Mouse (Mus musculus) hindbrain, embryonic 13.5 days (tissue): ENCODE data around the gene Jph3. TPM values are rescaled to one million over a fixed set of nuclear protein-coding genes. Genes with fewer than 3 reads are reported as not detected.

Experiments
- ATAC-seq: fragments of 200-750 bp; cut with Nextera tagmentation; 2 replicates; pipeline ENCODE4 v1.8.0; 2017; ENCODE audit warnings: moderate TSS enrichment; ENCODE audit not compliant: low FRiP score
- H3K27ac ChIP-seq: fragments of 300-500 bp; sonication (generic); 2 replicates; pipeline ENCODE4 v1.5.1; 2015; ENCODE audit warnings: inconsistent platforms, mild to moderate bottlenecking, moderate library complexity
- H3K27me3 ChIP-seq: fragments of 300-500 bp; sonication (generic); 2 replicates; pipeline ENCODE4 v1.6.1; 2015; ENCODE audit warnings: mild to moderate bottlenecking, inconsistent platforms
- H3K36me3 ChIP-seq: fragments of 300-500 bp; sonication (generic); 2 replicates; pipeline ENCODE4 v1.6.1; 2015; ENCODE audit warnings: mild to moderate bottlenecking, inconsistent platforms
- H3K4me1 ChIP-seq: fragments of 300-500 bp; sonication (generic); replicated peaks from 2 replicates; pipeline ENCODE4 v1.6.1; 2015; ENCODE audit warnings: inconsistent platforms
- H3K4me2 ChIP-seq: fragments of 300-500 bp; sonication (generic); 2 replicates; pipeline ENCODE4 v1.6.1; 2015; ENCODE audit warnings: inconsistent platforms, mild to moderate bottlenecking, moderate library complexity
- H3K4me3 ChIP-seq: fragments of 300-500 bp; sonication (generic); 2 replicates; pipeline ENCODE4 v1.5.1; 2015; ENCODE audit warnings: mild to moderate bottlenecking, inconsistent platforms
- H3K9ac ChIP-seq: fragments of 300-500 bp; sonication (generic); 2 replicates; pipeline ENCODE4 v1.6.1; 2015; ENCODE audit warnings: mild to moderate bottlenecking, inconsistent platforms
- H3K9me3 ChIP-seq: fragments of 300-500 bp; sonication (generic); 2 replicates; pipeline ENCODE4 v1.6.1; 2016; ENCODE audit warnings: inconsistent platforms
- WGBS: fragments of 180-500 bp; shearing (Covaris S2); methylation state at CpG from one replicate; pipeline ENCODE4 v1.1.7; 2015; 5-methylcytosine and 5-hydroxymethylcytosine counted together
- polyA plus RNA-seq: library from polyadenylated mRNA; unstranded; fragments of >200 nt; fragmentation: Nextera tagmentation; extraction: Ambion mirVana; gene quantifications from 2 replicates; pipeline ENCODE4 v1.2.1, GENCODE M21; 2015

The Jph3 gene
- polyA plus RNA-seq, 1 experiment from 2014 or later = 87.0 TPM

DNA sequence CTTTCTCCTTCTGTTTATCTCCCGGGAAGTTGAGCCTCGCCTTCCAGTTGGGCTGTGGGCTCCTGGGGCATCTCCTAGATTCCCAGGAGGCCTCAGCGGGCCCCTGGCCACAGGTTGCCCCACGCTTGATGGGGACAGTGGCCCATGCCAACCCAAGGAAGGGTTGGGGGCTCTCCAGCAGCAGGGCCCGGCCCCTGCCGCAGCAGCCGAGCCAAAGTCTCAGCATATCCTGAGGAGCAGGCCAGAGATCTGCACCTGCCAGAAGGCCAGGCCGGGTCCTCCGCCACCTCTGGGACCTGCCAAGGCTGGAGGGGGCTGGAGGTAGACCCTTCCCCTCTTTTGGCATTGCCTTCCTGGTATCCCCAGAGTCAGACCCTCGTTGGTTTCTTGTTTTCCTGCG, 1.6 kb downstream of the Jph3 start:
- Histone ChIP-seq H3K27ac (peak overlapping the region; percentile 76), H3K4me2 (peak overlapping the region; percentile 67), H3K4me3 (peak overlapping the region; percentile 81), H3K27me3 (peaks cover 61% of the 10 kb centered on the region), H3K9ac (peak overlapping the region; percentile 90), H3K36me3 (peaks cover 6% of the 10 kb centered on the region; the same call in 1 of the 2 replicates), H3K4me1 (peaks cover 42% of the 10 kb centered on the region), H3K9me3 (no peaks in the 10 kb centered on the region)
- 4% methylated on average over 9 of the region's 11 CpGs for WGBS
- peak; percentile 43 for ATAC-seq

DNA sequence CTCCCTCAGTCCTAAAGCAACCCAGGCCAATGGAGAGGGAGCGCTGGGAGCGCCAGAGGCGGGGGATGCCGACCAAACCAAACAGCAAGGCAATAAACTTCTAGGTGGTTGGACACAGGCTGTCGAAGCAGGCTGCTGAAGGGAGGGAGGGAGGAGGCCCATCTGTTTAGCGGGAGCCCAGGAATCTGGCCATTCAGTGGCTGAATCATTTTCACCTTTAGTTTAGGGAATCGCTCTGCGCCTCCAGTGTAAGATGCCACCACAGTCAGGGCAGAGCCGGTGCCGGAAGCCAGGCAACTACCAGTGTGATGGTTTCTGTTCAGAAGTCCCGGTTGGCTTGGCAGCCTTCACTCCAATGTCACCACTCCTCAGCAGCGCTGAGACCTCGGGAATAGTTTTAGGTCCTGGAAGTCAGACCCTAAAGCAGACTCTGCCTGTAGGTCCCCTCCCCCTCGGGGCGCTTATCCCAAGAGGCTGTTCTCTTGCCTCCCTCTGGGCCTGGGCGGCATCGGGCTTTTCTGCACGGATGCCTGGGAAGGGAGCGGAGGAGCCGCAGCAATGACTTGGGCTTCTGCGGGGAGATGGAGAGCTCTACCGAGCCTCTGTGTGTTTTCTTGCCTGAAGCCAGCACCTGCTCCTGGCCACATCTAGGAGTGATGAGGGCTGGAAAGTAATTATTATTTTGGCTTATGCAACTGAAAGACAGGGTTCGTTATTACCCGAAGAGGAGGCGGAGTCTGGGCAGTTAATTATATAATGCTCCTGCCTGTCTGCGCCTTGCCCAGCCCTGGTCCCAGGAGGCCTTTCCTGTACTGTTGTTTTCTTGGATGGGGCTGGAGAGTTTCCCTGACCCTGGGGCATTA, 2.3 kb downstream of the Jph3 start:
- peak; percentile 23 for ATAC-seq
- H3K27me3 ChIP-seq = peaks cover 61% of the 10 kb centered on the region

DNA sequence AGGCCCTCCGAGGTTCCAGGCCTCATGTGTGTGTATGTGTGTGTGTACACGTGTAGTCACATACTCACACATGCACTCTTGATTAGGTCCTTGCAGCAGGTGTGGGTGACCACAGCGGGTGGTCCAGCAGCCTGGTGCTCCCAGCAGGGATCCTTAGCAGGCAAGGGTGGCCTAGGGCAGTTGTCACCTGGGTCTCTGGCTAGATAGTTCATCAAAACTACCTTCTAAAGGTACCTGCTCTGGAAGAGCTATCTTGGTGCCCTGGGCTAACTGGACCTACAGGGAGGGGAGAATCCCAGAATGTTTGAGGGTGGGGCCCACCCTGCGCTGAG, 2.9 kb downstream of the Jph3 start:
- H3K4me1 ChIP-seq = peaks cover 46% of the 10 kb centered on the region
- no peaks in the 10 kb centered on the region for H3K9me3 ChIP-seq
- no peak overlapping the region for H3K27ac ChIP-seq
- peaks cover 6% of the 10 kb centered on the region; the same call in 1 of the 2 replicates for H3K36me3 ChIP-seq
- H3K4me2 ChIP-seq = peak overlapping the region; percentile 67
- H3K9ac ChIP-seq = peak overlapping the region; percentile 90
- 0 out of 2 replicates have a peak, but pooled peaks have one; percentile 14 for ATAC-seq
- H3K27me3 ChIP-seq = peaks cover 61% of the 10 kb centered on the region
- WGBS = 52% methylated on average over 4 of the region's 4 CpGs
- H3K4me3 ChIP-seq = peak overlapping the region; percentile 81

More for the DNA sequence above, 2.3 kb downstream of the Jph3 start:
- Histone ChIP-seq H3K4me2 (peak overlapping the region; percentile 67), H3K36me3 (peaks cover 6% of the 10 kb centered on the region; the same call in 1 of the 2 replicates), H3K4me1 (peaks cover 46% of the 10 kb centered on the region), H3K9ac (peak overlapping the region; percentile 90), H3K4me3 (peak overlapping the region; percentile 81), H3K9me3 (no peaks in the 10 kb centered on the region), H3K27ac (peak overlapping the region; percentile 76)
- 4% methylated on average over 26 of the region's 26 CpGs for WGBS

DNA sequence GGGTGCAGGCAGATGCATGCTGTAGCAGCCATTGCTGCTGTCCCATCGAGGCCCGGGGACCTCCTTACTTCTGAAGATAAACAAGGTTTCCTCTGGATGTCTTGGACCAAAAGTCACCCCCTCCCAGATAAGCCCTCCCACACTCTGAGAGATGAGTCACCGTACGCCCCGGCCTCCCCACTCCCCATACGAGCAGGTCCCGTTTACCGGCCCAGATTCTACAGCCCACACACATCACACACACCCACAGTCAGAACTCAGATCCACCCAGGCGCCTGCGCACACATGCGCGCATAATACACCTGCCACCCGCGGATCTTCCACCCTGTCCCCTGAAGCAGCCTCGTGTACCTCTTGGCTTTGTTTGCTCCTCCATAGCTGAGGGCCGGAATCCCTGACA, 4.8 kb downstream of the Jph3 start:
- H3K4me3 ChIP-seq = no peak overlapping the region
- peaks cover 6% of the 10 kb centered on the region; the same call in 1 of the 2 replicates for H3K36me3 ChIP-seq
- H3K4me2 ChIP-seq = no peak overlapping the region
- no peak overlapping the region for H3K9ac ChIP-seq
- 93% methylated on average over 16 of the region's 16 CpGs for WGBS
- H3K27me3 ChIP-seq = peaks cover 42% of the 10 kb centered on the region
- no peaks in the 10 kb centered on the region for H3K9me3 ChIP-seq
- no peak overlapping the region for H3K27ac ChIP-seq
- no peak for ATAC-seq
- peaks cover 42% of the 10 kb centered on the region for H3K4me1 ChIP-seq

DNA sequence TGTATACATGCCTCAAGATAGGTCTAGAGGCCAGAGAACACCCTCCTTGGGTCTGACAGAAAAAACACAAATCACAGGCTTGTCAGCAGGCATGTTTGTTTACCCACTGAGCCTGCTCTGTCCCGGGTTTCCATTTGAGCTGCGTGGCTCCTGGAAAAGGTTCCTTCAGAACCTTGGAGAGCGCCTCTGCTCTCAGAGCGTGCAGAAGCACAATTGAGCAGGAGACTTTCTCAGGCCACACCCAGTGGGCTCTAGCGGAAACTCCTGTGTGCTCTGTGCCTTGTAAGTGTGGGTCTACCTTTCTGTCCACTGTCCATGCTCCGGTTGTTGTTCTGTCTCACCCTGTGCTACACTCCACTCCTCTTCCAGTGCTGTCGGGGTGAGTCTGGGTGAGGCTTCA, 6.8 kb downstream of the Jph3 start:
- ATAC-seq = no peak
- H3K9ac ChIP-seq = no peak overlapping the region
- no peak overlapping the region for H3K27ac ChIP-seq
- peaks cover 29% of the 10 kb centered on the region for H3K4me1 ChIP-seq
- H3K4me2 ChIP-seq = no peak overlapping the region
- no peaks in the 10 kb centered on the region for H3K9me3 ChIP-seq
- 19% methylated on average over 7 of the region's 7 CpGs for WGBS
- peaks cover 6% of the 10 kb centered on the region; the same call in 1 of the 2 replicates for H3K36me3 ChIP-seq
- H3K4me3 ChIP-seq = no peak overlapping the region
- peaks cover 28% of the 10 kb centered on the region for H3K27me3 ChIP-seq

DNA sequence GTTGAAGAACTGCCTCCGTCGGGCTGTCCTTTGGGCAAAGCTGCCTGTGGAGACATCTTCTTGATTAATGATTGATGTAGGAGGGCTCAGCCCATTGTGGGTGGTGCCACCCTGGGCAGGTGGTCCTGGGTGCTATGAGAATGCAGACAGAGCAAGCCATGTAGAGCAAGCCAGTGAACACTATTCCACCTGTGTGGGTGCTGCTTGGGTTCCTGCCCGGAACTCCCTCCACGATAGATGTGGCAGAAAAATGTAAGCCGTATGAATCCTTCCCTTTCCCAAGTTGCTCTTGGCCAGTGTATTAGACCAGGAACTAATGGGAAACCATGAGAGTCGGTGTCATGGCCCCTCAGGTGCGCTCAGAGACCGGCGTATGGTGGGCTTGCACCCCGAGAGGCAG, 11.3 kb downstream of the Jph3 start:
- Histone ChIP-seq H3K4me3 (no peak overlapping the region), H3K9ac (no peak overlapping the region), H3K27ac (no peak overlapping the region), H3K4me1 (peaks cover 5% of the 10 kb centered on the region; the same call in 1 of the 2 replicates), H3K9me3 (no peaks in the 10 kb centered on the region), H3K27me3 (no peaks in the 10 kb centered on the region), H3K4me2 (no peak overlapping the region), H3K36me3 (no peaks in the 10 kb centered on the region)
- WGBS = 84% methylated on average over 10 of the region's 10 CpGs
- no peak for ATAC-seq

DNA sequence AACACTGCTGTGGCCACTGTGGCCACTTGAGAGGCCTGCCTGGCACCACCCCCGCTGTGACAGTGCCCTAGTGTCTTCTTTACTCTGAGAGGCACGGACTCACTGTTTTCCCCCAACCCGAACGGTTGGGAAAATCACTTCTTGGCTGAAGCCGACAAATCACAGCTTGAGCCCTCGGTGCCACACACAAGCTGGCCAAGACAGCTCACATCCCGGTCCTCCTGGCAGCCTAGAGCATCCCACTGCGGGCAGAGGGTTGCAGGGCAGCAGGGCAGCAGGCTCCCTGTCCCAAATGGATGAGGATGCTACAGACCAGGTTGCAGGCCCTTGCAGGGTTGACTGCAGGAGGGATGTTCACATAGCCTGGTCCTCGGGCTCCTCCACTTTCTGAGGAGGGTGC, 20.1 kb downstream of the Jph3 start:
- H3K9me3 ChIP-seq = 0 out of 2 replicates have a peak, but pooled peaks cover 3% of the 10 kb centered on the region
- peaks cover 25% of the 10 kb centered on the region; the same call in 1 of the 2 replicates for H3K27me3 ChIP-seq
- H3K4me3 ChIP-seq = no peak overlapping the region
- H3K4me2 ChIP-seq = no peak overlapping the region
- WGBS = 76% methylated on average over 9 of the region's 9 CpGs
- H3K27ac ChIP-seq = no peak overlapping the region
- H3K9ac ChIP-seq = no peak overlapping the region
- H3K4me1 ChIP-seq = no peaks in the 10 kb centered on the region
- ATAC-seq = no peak
- peaks cover 21% of the 10 kb centered on the region for H3K36me3 ChIP-seq

DNA sequence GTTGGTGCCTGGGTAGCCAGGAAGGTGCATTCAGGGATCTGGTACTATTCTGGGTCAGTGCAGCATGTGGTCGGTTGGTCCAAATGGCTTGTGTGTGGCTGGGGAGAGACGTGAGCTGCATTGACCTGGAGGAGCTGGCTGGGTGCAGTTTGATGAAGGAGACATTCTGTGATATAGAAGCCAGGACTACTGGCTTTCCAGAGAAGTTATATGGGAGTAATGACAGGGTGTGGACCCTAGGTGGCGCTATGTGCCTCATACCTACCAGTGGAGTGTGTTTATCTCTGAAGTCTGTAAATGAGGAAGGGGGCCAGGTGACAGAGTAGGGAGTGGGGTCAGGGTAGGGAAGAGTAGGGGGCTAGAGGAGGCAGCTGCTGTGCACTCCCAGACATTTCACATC, 21.1 kb downstream of the Jph3 start:
- H3K4me3 ChIP-seq = no peak overlapping the region
- peaks cover 8% of the 10 kb centered on the region for H3K4me1 ChIP-seq
- H3K4me2 ChIP-seq = no peak overlapping the region
- ATAC-seq = no peak
- 0 out of 2 replicates have a peak, but pooled peaks cover 3% of the 10 kb centered on the region for H3K9me3 ChIP-seq
- no peak overlapping the region for H3K9ac ChIP-seq
- peaks cover 25% of the 10 kb centered on the region; the same call in 1 of the 2 replicates for H3K27me3 ChIP-seq
- 46% methylated on average over 3 of the region's 3 CpGs for WGBS
- H3K36me3 ChIP-seq = peaks cover 21% of the 10 kb centered on the region
- H3K27ac ChIP-seq = no peak overlapping the region

DNA sequence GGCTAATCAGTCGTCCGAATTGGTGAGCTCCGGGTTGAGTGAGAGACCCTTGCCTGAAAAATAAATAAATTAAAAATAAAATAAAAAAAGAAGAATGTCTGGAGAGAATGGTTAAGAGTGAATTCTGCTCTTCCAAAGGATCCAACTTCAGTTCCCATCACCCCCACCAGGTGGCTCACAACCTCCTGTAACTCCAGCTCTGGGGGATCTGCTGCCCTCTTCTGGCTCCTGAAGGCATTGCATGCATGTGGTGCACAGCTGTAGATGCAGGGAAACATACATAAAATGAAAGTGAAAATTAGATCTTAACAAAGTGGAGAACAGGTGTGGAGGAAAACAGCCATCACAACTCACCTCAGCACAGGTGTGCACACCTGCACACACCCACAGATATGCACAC, 22.0 kb downstream of the Jph3 start:
- no peak overlapping the region for H3K27ac ChIP-seq
- H3K4me3 ChIP-seq = no peak overlapping the region
- H3K27me3 ChIP-seq = peaks cover 25% of the 10 kb centered on the region; the same call in 1 of the 2 replicates
- peaks cover 8% of the 10 kb centered on the region for H3K4me1 ChIP-seq
- ATAC-seq = no peak
- H3K36me3 ChIP-seq = peaks cover 24% of the 10 kb centered on the region
- H3K4me2 ChIP-seq = no peak overlapping the region
- no peak overlapping the region for H3K9ac ChIP-seq
- 30% methylated on average over 3 of the region's 3 CpGs for WGBS
- H3K9me3 ChIP-seq = 0 out of 2 replicates have a peak, but pooled peaks cover 3% of the 10 kb centered on the region

DNA sequence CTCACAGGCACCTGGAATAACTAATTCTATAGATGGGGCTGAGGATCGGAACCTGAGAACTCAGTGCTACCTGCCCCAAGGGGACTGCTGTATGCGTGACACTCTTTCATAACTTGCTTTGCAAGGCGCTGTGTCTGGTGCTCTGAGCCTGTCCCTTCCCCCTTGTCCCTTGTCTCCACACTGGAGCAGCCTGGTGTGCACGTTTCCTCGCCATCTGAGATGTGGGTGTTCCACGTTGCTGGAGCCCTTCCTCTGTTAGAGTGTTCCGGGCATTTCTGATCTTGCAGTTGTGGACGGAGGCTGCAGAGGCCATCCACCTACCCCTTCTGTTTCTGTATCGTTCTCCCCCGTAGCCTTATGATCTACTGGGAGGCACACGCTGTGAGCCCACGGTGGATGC, 29.0 kb downstream of the Jph3 start:
- Histone ChIP-seq H3K4me1 (peaks cover 20% of the 10 kb centered on the region), H3K27me3 (peaks cover 18% of the 10 kb centered on the region; the same call in 1 of the 2 replicates), H3K4me3 (no peak overlapping the region), H3K9me3 (no peaks in the 10 kb centered on the region), H3K9ac (no peak overlapping the region), H3K36me3 (peaks cover 15% of the 10 kb centered on the region), H3K27ac (no peak overlapping the region), H3K4me2 (no peak overlapping the region)
- ATAC-seq = no peak
- 77% methylated on average over 12 of the region's 12 CpGs for WGBS

DNA sequence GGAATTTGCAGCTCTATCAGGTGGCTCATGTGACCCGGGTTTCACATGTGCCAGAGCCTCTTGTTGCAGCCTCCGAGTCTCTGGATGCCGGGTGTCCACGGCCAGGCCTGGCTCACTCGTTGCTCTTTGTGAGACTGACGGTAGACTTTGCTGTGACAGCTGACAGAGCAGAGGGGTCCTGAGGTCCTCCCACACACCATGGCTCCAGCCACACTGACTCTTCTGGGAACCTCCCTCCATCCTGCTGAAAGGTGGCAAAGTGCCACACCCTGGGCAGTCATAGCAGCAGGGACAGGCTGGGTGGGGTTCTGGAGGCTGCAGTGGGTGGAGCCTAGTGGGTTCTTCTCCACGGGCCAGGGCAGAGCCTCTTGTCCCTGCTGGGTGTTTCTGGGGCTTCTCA, 31.1 kb downstream of the Jph3 start:
- WGBS = 78% methylated on average over 7 of the region's 7 CpGs

DNA sequence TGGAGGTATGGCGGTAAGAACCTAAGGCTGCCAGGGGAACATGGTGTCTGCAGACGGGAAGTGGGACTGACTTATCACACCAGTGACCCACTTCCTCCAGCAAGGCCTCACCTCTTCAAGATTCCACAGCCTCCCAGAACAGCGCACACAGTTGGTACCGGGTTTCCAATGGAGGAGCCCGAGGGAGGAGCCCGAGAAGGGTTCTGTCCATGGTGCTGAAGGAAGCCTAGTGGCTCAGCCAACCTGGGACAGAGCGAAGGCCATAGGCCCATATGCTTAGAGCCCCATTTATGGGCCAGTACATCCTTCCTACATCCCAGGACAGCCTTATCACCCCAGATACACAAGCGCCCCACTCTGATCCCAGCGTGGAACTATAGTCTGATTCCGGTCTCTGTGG, 32.1 kb downstream of the Jph3 start:
- H3K27me3 ChIP-seq = peaks cover 9% of the 10 kb centered on the region; the same call in 1 of the 2 replicates
- 37% methylated on average over 10 of the region's 10 CpGs for WGBS
- H3K27ac ChIP-seq = no peak overlapping the region
- no peak for ATAC-seq
- 0 out of 2 replicates have a peak, but pooled peaks cover 3% of the 10 kb centered on the region for H3K36me3 ChIP-seq
- no peaks in the 10 kb centered on the region for H3K9me3 ChIP-seq
- no peak overlapping the region for H3K9ac ChIP-seq
- H3K4me3 ChIP-seq = no peak overlapping the region
- no peak overlapping the region for H3K4me2 ChIP-seq
- peaks cover 15% of the 10 kb centered on the region for H3K4me1 ChIP-seq

More for the DNA sequence above, 31.1 kb downstream of the Jph3 start:
- Histone ChIP-seq H3K9ac (no peak overlapping the region), H3K4me3 (no peak overlapping the region), H3K27ac (no peak overlapping the region), H3K36me3 (0 out of 2 replicates have a peak, but pooled peaks cover 7% of the 10 kb centered on the region), H3K9me3 (no peaks in the 10 kb centered on the region), H3K4me2 (no peak overlapping the region), H3K27me3 (peaks cover 9% of the 10 kb centered on the region; the same call in 1 of the 2 replicates), H3K4me1 (peaks cover 15% of the 10 kb centered on the region)
- no peak for ATAC-seq
